9 mouse cellular contexts compared by ENCODE assay signal in the genomic region with DNA sequence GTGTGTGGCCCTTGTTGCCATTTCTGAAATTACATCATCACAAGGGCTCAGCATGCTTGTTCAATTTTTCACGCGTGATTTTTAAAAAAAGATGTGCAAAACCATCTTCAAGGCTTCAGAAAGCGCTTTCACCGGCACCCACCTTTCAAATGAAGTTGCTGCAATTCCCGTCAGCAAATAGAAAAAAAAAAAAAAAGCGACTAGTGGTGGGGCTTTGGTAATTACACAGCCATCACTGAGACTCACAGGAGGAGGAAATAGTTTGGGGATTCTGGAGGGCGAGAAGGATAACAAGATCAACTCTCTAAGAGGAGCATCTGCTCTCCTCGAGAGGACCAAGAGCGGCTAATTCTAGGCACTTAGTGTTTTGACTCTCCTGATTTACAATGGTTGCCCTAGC.
DNase-seq lines count a peak whose midpoint lies in the region; ATAC-seq and TF ChIP-seq lines count a peak whose summit lies in the region.
"Had no signal": no experiment of that assay in that cellular context is flagged by ENCODE, and none has a peak within 500 bp of the region (broad histone marks: within the 10 kb centered on the region; RNA-seq: fewer than 3 reads in every experiment).

No protein-coding gene starts in this region.

- no peak for ATAC-seq in heart, embryonic 13.5 days (ENCODE audit: extremely low read depth, insufficient number of reproducible peaks, low FRiP score, low TSS enrichment)
- no peak for ATAC-seq in hindbrain, embryonic 15.5 days (ENCODE audit: low FRiP score, low read depth)
- no peak for ATAC-seq in midbrain, embryonic 15.5 days (replicated peaks)

- H3K27me3 ChIP-seq in heart, embryonic 13.5 days (replicated peaks), result 0 out of 2 replicates have a peak, but pooled peaks cover 4% of the 10 kb centered on the region
- no peaks in the 10 kb centered on the region; the same call in none of the 2 replicates for H3K27me3 ChIP-seq in heart, adult 2 months (ENCODE audit: control insufficient read depth, insufficient read depth, low read length)
- no peaks in the 10 kb centered on the region for H3K27me3 ChIP-seq in hindbrain, embryonic 15.5 days
- H3K27me3 ChIP-seq in midbrain, embryonic 15.5 days (replicated peaks), result no peaks in the 10 kb centered on the region
- H3K27me3 ChIP-seq: CH12.LX had no signal

- WGBS in heart, embryonic 13.5 days, result 7% methylated on average over 9 of the region's 9 CpGs
- WGBS in heart, adult 2 months, result 14% methylated on average over 9 of the region's 9 CpGs
- WGBS in hindbrain, embryonic 15.5 days, result 4% methylated on average over 9 of the region's 9 CpGs
- 3% methylated on average over 9 of the region's 9 CpGs for WGBS in midbrain, embryonic 15.5 days

- no peak for TF ChIP-seq EP300 in heart, adult 2 months (IDR thresholded peaks at IDR 0.05; ENCODE audit: insufficient read depth, low read depth, low read length)

- H3K4me2 ChIP-seq in heart, embryonic 13.5 days, result peak overlapping the region; percentile 70
- H3K4me2 ChIP-seq in hindbrain, embryonic 15.5 days, result peak overlapping the region; percentile 52
- H3K4me2 ChIP-seq in midbrain, embryonic 15.5 days, result peak overlapping the region; percentile 33

- DNase-seq in heart, adult 2 months, result no peak
- no peak for DNase-seq in frontal cortex, adult 2 months (ENCODE audit: extremely low spot score in 1 of 2, low spot score in 1 of 2)
- DNase-seq in cerebellum, postnatal 10 days, result no peak
- no peak for DNase-seq in thymus, adult 18-20 months

- intact Hi-C loops in heart, adult 2 months (cut with DNase I), result loop anchor here (5.0 kb wide), 1 partner anchor 35 kb away; no protein-coding TSS in a partner anchor

- H3K4me1 ChIP-seq in heart, embryonic 13.5 days, result peaks cover 73% of the 10 kb centered on the region
- H3K4me1 ChIP-seq in heart, adult 2 months (ENCODE audit: control insufficient read depth, insufficient read depth, low read length), result peaks cover 2% of the 10 kb centered on the region
- H3K4me1 ChIP-seq in brown adipose tissue, adult 24 weeks (ENCODE audit: control insufficient read depth, insufficient read depth, insufficient read length, low read length), result peaks cover 3% of the 10 kb centered on the region
- peaks cover 62% of the 10 kb centered on the region for H3K4me1 ChIP-seq in hindbrain, embryonic 15.5 days (replicated peaks)
- peaks cover 75% of the 10 kb centered on the region for H3K4me1 ChIP-seq in midbrain, embryonic 15.5 days

- peak overlapping the region; percentile 43 for H3K4me3 ChIP-seq in heart, embryonic 13.5 days
- H3K4me3 ChIP-seq in heart, adult 2 months, result no peak overlapping the region; the same call in 1 of the 2 replicates
- peak overlapping the region; percentile 43; the same call in 1 of the 2 replicates for H3K4me3 ChIP-seq in brown adipose tissue, adult 24 weeks (ENCODE audit: insufficient read depth, low read depth, low read length)
- H3K4me3 ChIP-seq in hindbrain, embryonic 15.5 days, result no peak overlapping the region
- no peak overlapping the region for H3K4me3 ChIP-seq in midbrain, embryonic 15.5 days

- peak overlapping the region; percentile 68 for H3K27ac ChIP-seq in heart, embryonic 13.5 days (replicated peaks)
- H3K27ac ChIP-seq in heart, adult 2 months, result no peak overlapping the region
- no peak overlapping the region for H3K27ac ChIP-seq in brown adipose tissue, adult 24 weeks (replicated peaks; ENCODE audit: low read depth, low read length)
- H3K27ac ChIP-seq in hindbrain, embryonic 15.5 days (replicated peaks), result no peak overlapping the region
- no peak overlapping the region for H3K27ac ChIP-seq in midbrain, embryonic 15.5 days

- no peaks in the 10 kb centered on the region for H3K79me2 ChIP-seq in heart, adult 2 months (replicated peaks; ENCODE audit: control insufficient read depth, insufficient read depth, low read length)

- no peak for TF ChIP-seq POLR2A in heart, adult 2 months (IDR thresholded peaks at IDR 0.05; ENCODE audit: insufficient read depth, low read depth, low read length)

- H3K9ac ChIP-seq in heart, embryonic 13.5 days, result peak overlapping the region; percentile 74
- no peak overlapping the region for H3K9ac ChIP-seq in heart, adult 2 months (ENCODE audit: low read depth, low read length)
- no peak overlapping the region for H3K9ac ChIP-seq in hindbrain, embryonic 15.5 days
- H3K9ac ChIP-seq in midbrain, embryonic 15.5 days, result no peak overlapping the region

- no peaks in the 10 kb centered on the region for H3K9me3 ChIP-seq in heart, embryonic 13.5 days
- no peaks in the 10 kb centered on the region for H3K9me3 ChIP-seq in hindbrain, embryonic 15.5 days
- H3K9me3 ChIP-seq in midbrain, embryonic 15.5 days, result no peaks in the 10 kb centered on the region

- no peaks in the 10 kb centered on the region for H3K36me3 ChIP-seq in heart, embryonic 13.5 days
- no peaks in the 10 kb centered on the region; the same call in 1 of the 2 replicates for H3K36me3 ChIP-seq in heart, adult 2 months (ENCODE audit: control insufficient read depth, insufficient read depth, low read length)
- H3K36me3 ChIP-seq in hindbrain, embryonic 15.5 days, result no peaks in the 10 kb centered on the region
- no peaks in the 10 kb centered on the region for H3K36me3 ChIP-seq in midbrain, embryonic 15.5 days (replicated peaks)

- TF ChIP-seq CTCF in heart, adult 2 months (IDR thresholded peaks at IDR 0.05), result no peak

Comparison
In these comparisons a context has a peak if more than half of its experiments do, and no peak if none do; other contexts are left out.
1. H3K4me3 ChIP-seq: peak in heart, embryonic 13.5 days (single experiment) and brown adipose tissue, adult 24 weeks (single experiment); none in heart, adult 2 months (single experiment), hindbrain, embryonic 15.5 days (single experiment) and midbrain, embryonic 15.5 days (single experiment).
2. Peak in every context shown above with its lines, with median percentiles within 50 percentile points of each other: H3K4me2 ChIP-seq.